Mouse (Mus musculus) stomach, postnatal 0 days (tissue): Measurements from ENCODE around the gene Pfpl.

Experiments used
- CTCF ChIP-seq: IDR thresholded peaks from 2 replicates; pipeline ENCODE4 v1.5.1; 2016; ENCODE audit warnings: antibody characterized with exemption, low read depth, mild to moderate bottlenecking, moderate library complexity
- EP300 ChIP-seq: optimal IDR thresholded peaks from 2 replicates; pipeline ENCODE3; 2016; ENCODE audit warnings: antibody characterized with exemption

DNA sequence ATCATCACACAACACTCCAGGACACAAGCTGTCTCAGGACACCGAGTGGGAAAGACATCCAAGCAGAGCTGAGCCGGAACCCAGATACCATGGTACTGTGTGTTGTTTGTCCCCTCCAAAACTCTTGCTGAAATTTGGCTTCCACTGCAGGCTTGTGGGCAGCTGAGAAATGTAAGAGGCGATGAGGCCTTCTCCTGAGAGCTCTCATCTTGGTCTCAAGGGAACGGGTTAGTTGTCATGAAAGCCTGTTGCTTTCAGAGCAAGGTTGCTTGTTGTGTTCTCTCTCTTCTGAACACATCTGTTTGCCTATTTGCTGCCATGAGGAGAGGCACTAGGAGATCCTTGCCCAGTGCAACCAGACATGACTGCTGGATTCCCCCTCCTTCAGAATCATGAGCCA is 46.2 kb downstream of the Pfpl start:
- TF ChIP-seq EP300 (no peak), CTCF (no peak)
